Mouse (Mus musculus): ENCODE measurements around the gene Mrpl49.

Mrpl49 gene

GRCm38 (mm10) chr19:6071261-6071660, 13.7 kb upstream of the Mrpl49 start:
- ChIA-PET POLR2A (interaction anchor here (0.8 to 47.9 kb wide), 52 partner anchors 5 to 428 kb away, joined by 3 to 1520 read pairs (median 4); partner anchors contain the start of genes Cdca5 (in 4 of the 4), Zfpl1 (in 4 of the 4), Capn1 (in 3 of the 4) and Fau (in 3 of the 4)), CTCF (interaction anchor here (0.5 to 2.6 kb wide), 14 partner anchors 9 to 264 kb away, joined by 3 to 11 read pairs (median 3); partner anchors contain the start of genes Cdca5 (in 2 of the 4), Zfpl1 (in 2 of the 4), Znhit2 (in 2 of the 4) and Capn1 (in 1 of the 4))

- CTCF ChIA-PET = interaction anchor here (0.5 to 2.6 kb wide), 17 partner anchors 9 to 326 kb away, joined by 3 to 11 read pairs (median 3); partner anchors contain the start of genes Cdca5 (in 2 of the 4), Zfpl1 (in 2 of the 4), Znhit2 (in 2 of the 4) and Capn1 (in 1 of the 4)
- POLR2A ChIA-PET = interaction anchor here (0.6 to 47.9 kb wide), 58 partner anchors 6 to 427 kb away, joined by 3 to 1520 read pairs (median 4); partner anchors contain the start of genes Cdca5 (in 4 of the 4), Zfpl1 (in 4 of the 4), Capn1 (in 3 of the 4) and Fau (in 3 of the 4)
Observed at GRCm38 (mm10) chr19:6070571-6071250, 13.1 kb upstream of the Mrpl49 start.

GRCm38 (mm10) chr19:6069851-6070250, 12.3 kb upstream of the Mrpl49 start:
- POLR2A ChIA-PET = interaction anchor here in 3 of 4 experiments (0.9 to 47.9 kb wide), 24 partner anchors 6 to 343 kb away, joined by 3 to 1520 read pairs (median 4); partner anchors contain the start of genes Cdca5 (in 3 of the 3), Zfpl1 (in 3 of the 3), Znhit2 (in 3 of the 3) and Fau (in 2 of the 3)
- CTCF ChIA-PET = interaction anchor here in 3 of 4 experiments (1.0 to 2.6 kb wide), 6 partner anchors 8 to 327 kb away, joined by 3 to 11 read pairs (median 6); partner anchors contain the start of genes Znhit2 (in 2 of the 3), Cdca5 (in 1 of the 3), Tmem262 (in 1 of the 3) and Zfpl1 (in 1 of the 3)

GRCm38 (mm10) chr19:6068951-6069350, 11.4 kb upstream of the Mrpl49 start:
- POLR2A ChIA-PET = interaction anchor here (0.5 to 47.9 kb wide), 16 partner anchors 5 to 258 kb away, joined by 3 to 1520 read pairs (median 14); partner anchors contain the start of genes Cdca5 (in 3 of the 4), Vps51 (in 3 of the 4), Zfpl1 (in 3 of the 4) and Fau (in 2 of the 4)
- CTCF ChIA-PET = interaction anchor here in 1 of 4 experiments (1.4 to 6.4 kb wide), 4 partner anchors 10 to 53 kb away, joined by 3 to 46 read pairs (median 24); partner anchors contain the start of genes Capn1, Cdca5, Tmem262 and Vps51

DNA sequence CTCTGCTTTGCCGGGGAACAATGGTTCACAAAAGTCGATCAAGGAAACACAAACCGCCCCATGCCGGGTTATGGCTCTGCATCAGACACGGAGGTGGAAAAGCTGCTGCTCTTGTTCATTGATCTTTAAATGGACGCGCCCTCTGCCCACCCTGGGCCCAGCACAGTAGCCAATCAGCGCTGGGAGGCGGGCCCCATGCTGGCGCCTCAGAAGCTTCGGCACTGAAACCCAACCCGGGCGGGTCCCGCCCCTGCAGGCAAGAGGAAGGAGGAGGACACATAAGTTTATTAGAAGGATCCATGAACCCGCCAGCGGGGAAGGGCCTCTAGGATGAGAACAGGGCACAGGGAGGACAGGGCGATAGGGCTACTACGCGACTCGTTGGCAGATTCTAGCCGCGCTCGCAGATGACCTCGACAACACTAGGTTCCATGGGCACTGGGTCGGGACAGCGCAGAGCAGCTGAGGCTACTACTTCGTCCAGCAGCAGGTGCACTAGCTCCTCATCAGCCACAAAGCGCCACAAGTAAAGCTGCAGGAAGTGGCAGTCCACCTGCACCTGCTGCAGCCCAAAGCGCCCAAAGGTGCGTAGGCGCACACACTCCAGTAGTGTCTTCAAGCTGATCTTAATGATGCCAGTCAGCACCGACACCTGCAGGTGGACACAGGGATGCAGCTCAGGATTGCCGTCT, 10.3 kb upstream of the Mrpl49 start, which contains the start of gene Tm7sf2:
Gene Tm7sf2 (minus strand): TSS at position 650 of the 692 bp plus-strand sequence.
- CTCF ChIA-PET = interaction anchor here (0.5 to 6.4 kb wide), 46 partner anchors 9 to 421 kb away, joined by 3 to 46 read pairs (median 4); partner anchors contain the start of genes Cdca5 (in 3 of the 4), Zfpl1 (in 3 of the 4), Snx15 (in 2 of the 4) and Syvn1 (in 2 of the 4)
- POLR2A ChIA-PET = interaction anchor here (0.5 to 47.9 kb wide), 110 partner anchors 4 to 773 kb away, joined by 3 to 1520 read pairs (median 5); partner anchors contain the start of genes Vps51 (in 4 of the 4), Zfpl1 (in 4 of the 4), Capn1 (in 3 of the 4) and Cdca5 (in 3 of the 4)

GRCm38 (mm10) chr19:6067011-6067723, 9.6 kb upstream of the Mrpl49 start:
- ChIA-PET CTCF (interaction anchor here (0.5 to 6.4 kb wide), 68 partner anchors 8 to 409 kb away, joined by 3 to 46 read pairs (median 4); partner anchors contain the start of genes Cdca5 (in 3 of the 4), Zfpl1 (in 3 of the 4), Snx15 (in 2 of the 4) and Syvn1 (in 2 of the 4)), POLR2A (interaction anchor here (0.5 to 47.9 kb wide), 122 partner anchors 4 to 772 kb away, joined by 3 to 1520 read pairs (median 4); partner anchors contain the start of genes Vps51 (in 4 of the 4), Zfpl1 (in 4 of the 4), Capn1 (in 3 of the 4) and Cdc42ep2 (in 3 of the 4))

GRCm38 (mm10) chr19:6066571-6066970, 9.0 kb upstream of the Mrpl49 start:
- ChIA-PET CTCF (interaction anchor here (0.6 to 6.4 kb wide), 51 partner anchors 8 to 356 kb away, joined by 3 to 46 read pairs (median 4); partner anchors contain the start of genes Cdca5 (in 2 of the 4), Syvn1 (in 2 of the 4), Tmem262 (in 2 of the 4) and Zfpl1 (in 2 of the 4)), POLR2A (interaction anchor here (0.6 to 47.9 kb wide), 79 partner anchors 3 to 577 kb away, joined by 3 to 1520 read pairs (median 5); partner anchors contain the start of genes Vps51 (in 4 of the 4), Zfpl1 (in 4 of the 4), Cdc42ep2 (in 3 of the 4) and Cdca5 (in 3 of the 4))

DNA sequence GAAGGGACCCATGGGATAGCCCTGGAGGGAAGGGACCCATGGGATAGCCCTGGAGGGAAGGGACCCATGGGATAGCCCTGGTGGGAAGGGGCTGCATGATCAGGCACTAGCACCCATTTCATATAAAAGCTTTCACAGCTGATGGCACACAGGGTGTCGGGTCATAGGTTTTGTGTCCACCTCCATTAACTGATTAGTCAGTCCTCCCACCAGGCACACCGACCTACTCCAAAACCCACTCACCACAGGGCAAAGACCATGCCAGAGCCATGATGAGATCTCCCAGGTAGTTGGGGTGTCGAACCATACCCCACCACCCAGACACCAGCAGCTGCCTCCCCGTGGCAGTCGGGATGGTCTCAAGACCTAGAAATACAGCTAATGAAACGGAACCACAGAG, 5.5 kb upstream of the Mrpl49 start:
- POLR2A ChIA-PET = interaction anchor here in 3 of 4 experiments (0.5 to 47.9 kb wide), 15 partner anchors 0 to 300 kb away, joined by 3 to 1520 read pairs (median 6); partner anchors contain the start of genes Cdca5 (in 2 of the 3), Fau (in 2 of the 3), Gm28374 (in 2 of the 3) and Mrpl49 (in 2 of the 3)
- CTCF ChIA-PET = interaction anchor here in 1 of 4 experiments (6.4 kb wide), 1 partner anchor 23 kb away, joined by 46 read pairs; the partner anchor contains the start of genes Cdca5 and Zfpl1

DNA sequence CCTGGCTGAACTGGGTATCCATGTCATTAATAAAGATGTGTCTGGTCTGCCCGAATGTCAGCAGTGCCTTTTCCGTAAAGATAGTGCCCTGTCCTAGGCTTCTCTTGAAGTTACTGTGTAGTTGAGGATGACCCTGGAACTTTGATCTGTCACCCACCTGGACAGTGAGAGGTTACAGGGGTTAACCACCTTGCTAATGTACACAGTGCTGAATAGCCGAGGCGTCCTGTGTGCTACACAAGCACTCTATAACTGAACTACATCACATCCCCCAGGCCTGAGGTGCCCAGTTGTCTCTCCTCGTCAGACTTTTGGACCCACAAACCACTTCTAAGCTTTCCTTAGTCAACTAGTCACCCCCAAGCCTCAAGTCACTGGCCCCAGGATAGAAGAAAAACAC, 4.8 kb upstream of the Mrpl49 start:
- POLR2A ChIA-PET = interaction anchor here (0.9 to 47.9 kb wide), 21 partner anchors 4 to 373 kb away, joined by 3 to 1520 read pairs (median 8); partner anchors contain the start of genes Syvn1 (in 3 of the 4), Cdca5 (in 2 of the 4), Gm28374 (in 2 of the 4) and Tm7sf2 (in 2 of the 4)
- CTCF ChIA-PET = interaction anchor here in 1 of 4 experiments (1.0 to 2.0 kb wide), 2 partner anchors 9 to 65 kb away, joined by 3 to 11 read pairs; no protein-coding TSS in a partner anchor

DNA sequence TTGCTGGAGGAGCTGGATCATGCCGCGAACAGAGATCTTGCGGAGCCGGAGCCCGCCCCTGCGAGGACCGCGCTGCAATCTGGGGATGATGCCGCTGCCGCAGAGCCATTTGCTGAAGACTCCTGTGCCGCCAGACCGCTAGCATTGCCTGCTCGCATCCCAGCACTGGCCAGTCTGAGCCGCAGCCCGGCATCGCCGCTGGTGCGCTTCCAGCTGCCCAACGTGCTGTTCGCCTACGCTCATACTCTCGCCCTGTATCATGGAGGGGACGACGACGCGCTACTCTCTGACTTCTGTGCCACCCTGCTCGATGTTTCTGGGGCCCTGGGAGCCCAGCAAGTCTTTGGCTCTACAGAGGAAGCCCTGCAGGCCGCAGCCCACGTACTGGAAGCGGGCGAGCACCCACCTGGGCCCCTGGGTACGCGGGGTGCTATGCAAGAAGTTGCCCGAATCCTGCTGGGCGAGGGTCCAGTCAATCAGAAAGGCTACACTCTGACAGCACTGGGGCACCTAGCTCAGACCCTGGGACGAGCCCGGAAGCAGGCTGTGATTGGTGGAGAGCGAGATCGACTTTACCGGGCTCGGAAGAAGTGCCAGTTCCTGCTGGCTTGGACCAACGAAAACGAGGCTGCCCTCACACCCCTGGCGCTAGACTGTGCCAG, 4.2 kb upstream of the Mrpl49 start:
- CTCF ChIA-PET = interaction anchor here in 3 of 4 experiments (0.5 to 2.1 kb wide), 12 partner anchors 9 to 320 kb away, joined by 3 to 11 read pairs (median 3); partner anchors contain the start of genes Capn1 (in 1 of the 3), Cdc42ep2 (in 1 of the 3), Cdca5 (in 1 of the 3) and Gpha2 (in 1 of the 3)
- POLR2A ChIA-PET = interaction anchor here (0.6 to 47.9 kb wide), 60 partner anchors 3 to 618 kb away, joined by 3 to 1520 read pairs (median 4); partner anchors contain the start of genes Cdca5 (in 4 of the 4), Zfpl1 (in 4 of the 4), Syvn1 (in 3 of the 4) and Vps51 (in 3 of the 4)

GRCm38 (mm10) chr19:6061021-6061533, 3.5 kb upstream of the Mrpl49 start, which contains the start of gene Znhit2:
TSS of gene Znhit2 (plus strand) at chr19:6061192.
- ChIA-PET CTCF (interaction anchor here in 3 of 4 experiments (0.5 to 2.1 kb wide), 11 partner anchors 9 to 209 kb away, joined by 3 to 11 read pairs (median 4); partner anchors contain the start of genes Capn1 (in 1 of the 3), Cdc42ep2 (in 1 of the 3), Cdca5 (in 1 of the 3) and Gpha2 (in 1 of the 3)), POLR2A (interaction anchor here (0.6 to 47.9 kb wide), 64 partner anchors 2 to 1205 kb away, joined by 3 to 1520 read pairs (median 4); partner anchors contain the start of genes Cdca5 (in 4 of the 4), Zfpl1 (in 4 of the 4), Sac3d1 (in 3 of the 4) and Snx15 (in 3 of the 4))

GRCm38 (mm10) chr19:6058966-6059365, 1.4 kb upstream of the Mrpl49 start:
- CTCF ChIA-PET = interaction anchor here in 2 of 4 experiments (0.6 to 1.4 kb wide), 3 partner anchors 8 to 272 kb away, joined by 3 to 10 read pairs (median 3); partner anchors contain the start of gene Tm7sf2 (in 1 of the 2)
- POLR2A ChIA-PET = interaction anchor here in 3 of 4 experiments (0.6 to 47.9 kb wide), 28 partner anchors 0 to 549 kb away, joined by 3 to 1520 read pairs (median 4); partner anchors contain the start of genes Cdca5 (in 3 of the 3), Syvn1 (in 3 of the 3), Zfpl1 (in 3 of the 3) and Gm28374 (in 2 of the 3)

DNA sequence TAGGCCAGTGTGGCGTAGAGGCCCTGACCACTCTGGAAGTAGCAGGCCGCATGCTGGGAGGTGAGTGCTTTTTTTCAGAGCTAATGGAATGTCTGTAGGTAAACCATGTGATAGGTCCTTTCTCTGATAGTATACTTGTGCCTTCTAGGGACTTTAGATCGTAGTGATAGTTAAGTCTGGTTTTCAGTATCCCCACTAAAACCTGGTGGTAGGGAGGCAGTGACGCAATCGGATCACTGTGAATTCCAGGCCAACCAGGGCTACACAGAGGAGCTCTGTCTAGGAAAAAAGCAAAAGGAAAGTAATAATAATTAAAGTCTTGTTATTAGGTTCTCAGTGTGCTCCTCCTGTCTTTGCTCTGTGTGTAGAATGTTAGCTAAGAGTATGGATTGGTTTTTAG, 928 bp upstream of the Mrpl49 start:
- POLR2A ChIA-PET = interaction anchor here in 3 of 4 experiments (0.6 to 47.9 kb wide), 28 partner anchors 0 to 548 kb away, joined by 3 to 1520 read pairs (median 4); partner anchors contain the start of genes Cdca5 (in 3 of the 3), Zfpl1 (in 3 of the 3), Gm28374 (in 2 of the 3) and Syvn1 (in 2 of the 3)
- CTCF ChIA-PET = interaction anchor here in 1 of 4 experiments (0.9 to 1.4 kb wide), 2 partner anchors 9 to 272 kb away, joined by 3 to 10 read pairs; partner anchors contain the start of gene Tm7sf2

DNA sequence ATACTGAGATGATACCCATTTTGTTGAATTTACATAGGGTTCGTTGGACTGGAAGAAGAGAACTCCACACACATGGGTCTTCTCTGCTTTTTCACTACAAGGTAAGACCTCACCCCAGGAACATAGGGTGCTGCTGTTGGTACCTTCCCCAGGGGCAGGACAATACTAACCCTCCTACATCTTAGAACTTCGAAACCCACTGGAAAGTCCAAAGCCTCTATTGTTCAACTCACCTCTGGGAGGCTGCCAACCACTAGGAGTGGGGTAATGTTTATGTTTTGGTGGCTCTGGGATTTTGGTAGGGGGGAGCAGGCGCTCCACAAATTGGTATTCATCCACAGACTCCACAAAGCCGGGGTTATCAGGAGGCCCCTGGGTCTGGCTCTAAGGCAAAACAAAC, 889 bp downstream of the Mrpl49 start:
- CTCF ChIA-PET = interaction anchor here in 1 of 4 experiments (0.6 kb wide), 2 partner anchors 179 to 544 kb away, joined by 4 to 5 read pairs; no protein-coding TSS in a partner anchor
- POLR2A ChIA-PET = interaction anchor here (0.6 to 47.9 kb wide), 31 partner anchors 2 to 527 kb away, joined by 3 to 1520 read pairs (median 4); partner anchors contain the start of genes Cdca5 (in 3 of the 4), Zfpl1 (in 3 of the 4), Gm28374 (in 2 of the 4) and Snx15 (in 2 of the 4)
